Mouse (Mus musculus) retina, postnatal 7 days (tissue): Measurements from ENCODE around the gene Eid2b.
"Not testable (repeated sequence)": the region's sequence is repeated elsewhere in the genome, so short reads cannot be mapped to it uniquely, and the experiment has no call there.

Experiments used
- DNase-seq: peaks from one replicate; pipeline ENCODE4 v3.0.0-alpha.2; 2012; ENCODE audit warnings: low read depth, low spot score

The Eid2b gene

GRCm38 (mm10) chr7:28277615-28278278 is at the start of gene Eid2b:
Eid2b (plus strand) TSS chr7:28277739.
- DNase-seq = peak; percentile 93

GRCm38 (mm10) chr7:28243943-28244342 is 33.6 kb upstream of the Eid2b start:
- DNase-seq = not testable (repeated sequence)

- no peak for DNase-seq
Measured at GRCm38 (mm10) chr7:28248957-28249356, 28.6 kb upstream of the Eid2b start.

GRCm38 (mm10) chr7:28251976-28252375 is 25.6 kb upstream of the Eid2b start:
- DNase-seq = no peak

GRCm38 (mm10) chr7:28254591-28254990 is 22.9 kb upstream of the Eid2b start:
- no peak for DNase-seq

- no peak for DNase-seq
Measured at GRCm38 (mm10) chr7:28255476-28255875, 22.1 kb upstream of the Eid2b start.

GRCm38 (mm10) chr7:28262861-28263260 is 14.7 kb upstream of the Eid2b start:
- DNase-seq = no peak

- DNase-seq = no peak
Measured at GRCm38 (mm10) chr7:28263786-28264185, 13.8 kb upstream of the Eid2b start.

- no peak for DNase-seq
Measured at GRCm38 (mm10) chr7:28265391-28265790, 12.1 kb upstream of the Eid2b start.

GRCm38 (mm10) chr7:28267129-28268041 is 10.2 kb upstream of the Eid2b start, which contains the start of gene Eid2:
Eid2 (plus strand) TSS chr7:28267881.
- peak; percentile 87 for DNase-seq

GRCm38 (mm10) chr7:28268042-28268531 is 9.5 kb upstream of the Eid2b start:
- no peak for DNase-seq

- DNase-seq = no peak
Measured at GRCm38 (mm10) chr7:28268576-28268975, 9.0 kb upstream of the Eid2b start.

GRCm38 (mm10) chr7:28269355-28269754 is 8.2 kb upstream of the Eid2b start:
- no peak for DNase-seq

- no peak for DNase-seq
Measured at GRCm38 (mm10) chr7:28271761-28272160, 5.8 kb upstream of the Eid2b start.

- DNase-seq = no peak
Measured at GRCm38 (mm10) chr7:28277237-28277614, 313 bp upstream of the Eid2b start.

- DNase-seq = no peak
Measured at GRCm38 (mm10) chr7:28278279-28278652, 727 bp downstream of the Eid2b start.

- DNase-seq = no peak
Measured at GRCm38 (mm10) chr7:28280630-28281029, 3.1 kb downstream of the Eid2b start.

- DNase-seq = no peak
Measured at GRCm38 (mm10) chr7:28290165-28290564, 12.6 kb downstream of the Eid2b start.

- DNase-seq = no peak
Measured at GRCm38 (mm10) chr7:28290638-28291590, 13.4 kb downstream of the Eid2b start, which contains the start of gene Selenov. Selenov (minus strand) TSS chr7:28291186.

- peak; percentile 75 for DNase-seq
Measured at GRCm38 (mm10) chr7:28294481-28294880, 16.9 kb downstream of the Eid2b start.
